Mouse (Mus musculus) myocyte (in vitro differentiated cells): ENCODE measurements around the gene Golga2. TPM values are rescaled to one million over a fixed set of nuclear protein-coding genes. Genes with fewer than 3 reads are reported as not detected.

ENCODE experiments used
- H3K27me3 ChIP-seq: one replicate; pipeline ENCODE4 v1.6.1; 2011; ENCODE audit not compliant: control insufficient read depth, insufficient read depth, insufficient read length
- H3K36me3 ChIP-seq: one replicate; pipeline ENCODE4 v1.6.1; 2011; ENCODE audit not compliant: control insufficient read depth, insufficient read depth
- H3K4me2 ChIP-seq: one replicate; pipeline ENCODE4 v1.6.1; 2011; ENCODE audit warnings: low read depth, control low read depth
- H3K4me3 ChIP-seq: one replicate; pipeline ENCODE4 v1.5.1; 2011; ENCODE audit warnings: mild to moderate bottlenecking, control low read depth, moderate library complexity
- H3K79me2 ChIP-seq: one replicate; pipeline ENCODE4 v1.6.1; 2011; ENCODE audit not compliant: control insufficient read depth, insufficient read depth
- H3ac ChIP-seq: one replicate; pipeline ENCODE4 v1.6.1; 2011; ENCODE audit not compliant: control insufficient read depth, insufficient read length
- CEBPB ChIP-seq: IDR thresholded peaks from 2 replicates; pipeline ENCODE4 v1.6.1; 2011; ENCODE audit warnings: mild to moderate bottlenecking, moderate library complexity; ENCODE audit not compliant: poor library complexity, insufficient read depth, severe bottlenecking
- E2F4 ChIP-seq: IDR thresholded peaks from one replicate; pipeline ENCODE4 v1.6.1; 2011; ENCODE audit warnings: mild to moderate bottlenecking, control low read depth, moderate library complexity; ENCODE audit not compliant: insufficient read depth
- MAX ChIP-seq: IDR thresholded peaks from one replicate; pipeline ENCODE4 v1.6.1; 2011; ENCODE audit warnings: low read depth, mild to moderate bottlenecking, control low read depth
- MYOD1 ChIP-seq, 3 experiments: IDR thresholded peaks; one replicate each; pipeline ENCODE4 v1.6.1; 2011; ENCODE audit warnings: control low read depth in 2 of 3, low read depth in 2 of 3, mild to moderate bottlenecking in 2 of 3, moderate library complexity in 1 of 3; ENCODE audit not compliant: insufficient read length in 2 of 3, control insufficient read depth in 1 of 3
- MYOG ChIP-seq, 3 experiments: IDR thresholded peaks; one replicate each; pipeline ENCODE4 v1.6.1; 2011; ENCODE audit warnings: control low read depth in 2 of 3, low read depth in 2 of 3, mild to moderate bottlenecking in 2 of 3; ENCODE audit not compliant: insufficient read length in 2 of 3, control insufficient read depth in 1 of 3, insufficient read depth in 1 of 3
- POLR2A ChIP-seq: IDR thresholded peaks from one replicate; pipeline ENCODE4 v1.6.1; 2011; ENCODE audit warnings: low read depth, mild to moderate bottlenecking, control low read depth, moderate library complexity; ENCODE audit not compliant: insufficient read length
- POLR2AphosphoS2 ChIP-seq: IDR thresholded peaks from one replicate; pipeline ENCODE4 v1.6.1; 2011; ENCODE audit warnings: low read depth, control low read depth; ENCODE audit not compliant: insufficient read length
- REST ChIP-seq: IDR thresholded peaks from one replicate; pipeline ENCODE4 v1.6.1; 2011; ENCODE audit warnings: mild to moderate bottlenecking, control low read depth, moderate library complexity; ENCODE audit not compliant: insufficient read depth, insufficient read length
- SRF ChIP-seq: IDR thresholded peaks from one replicate; pipeline ENCODE4 v1.6.1; 2011; ENCODE audit warnings: low read depth; ENCODE audit not compliant: control insufficient read depth, insufficient read length
- TCF12 ChIP-seq: IDR thresholded peaks from one replicate; pipeline ENCODE4 v1.6.1; 2011; ENCODE audit warnings: mild to moderate bottlenecking, control low read depth; ENCODE audit not compliant: poor library complexity, insufficient read depth, severe bottlenecking
- TCF3 ChIP-seq: IDR thresholded peaks from one replicate; pipeline ENCODE4 v1.6.1; 2011; ENCODE audit warnings: low read depth, control low read depth; ENCODE audit not compliant: insufficient read length
- USF1 ChIP-seq: IDR thresholded peaks from one replicate; pipeline ENCODE4 v1.6.1; 2011; ENCODE audit warnings: low read depth, mild to moderate bottlenecking, control low read depth, moderate library complexity
- polyA plus RNA-seq: library from polyadenylated mRNA; unstranded; fragments of >200 nt; fragmentation: generic; extraction: Trizol; gene quantifications from one replicate; pipeline ENCODE4 v1.2.1, GENCODE M21; 2012; ENCODE audit warnings: missing spikeins

Gene Golga2
- polyA plus RNA-seq, 1 experiment: 60.7 TPM

DNA sequence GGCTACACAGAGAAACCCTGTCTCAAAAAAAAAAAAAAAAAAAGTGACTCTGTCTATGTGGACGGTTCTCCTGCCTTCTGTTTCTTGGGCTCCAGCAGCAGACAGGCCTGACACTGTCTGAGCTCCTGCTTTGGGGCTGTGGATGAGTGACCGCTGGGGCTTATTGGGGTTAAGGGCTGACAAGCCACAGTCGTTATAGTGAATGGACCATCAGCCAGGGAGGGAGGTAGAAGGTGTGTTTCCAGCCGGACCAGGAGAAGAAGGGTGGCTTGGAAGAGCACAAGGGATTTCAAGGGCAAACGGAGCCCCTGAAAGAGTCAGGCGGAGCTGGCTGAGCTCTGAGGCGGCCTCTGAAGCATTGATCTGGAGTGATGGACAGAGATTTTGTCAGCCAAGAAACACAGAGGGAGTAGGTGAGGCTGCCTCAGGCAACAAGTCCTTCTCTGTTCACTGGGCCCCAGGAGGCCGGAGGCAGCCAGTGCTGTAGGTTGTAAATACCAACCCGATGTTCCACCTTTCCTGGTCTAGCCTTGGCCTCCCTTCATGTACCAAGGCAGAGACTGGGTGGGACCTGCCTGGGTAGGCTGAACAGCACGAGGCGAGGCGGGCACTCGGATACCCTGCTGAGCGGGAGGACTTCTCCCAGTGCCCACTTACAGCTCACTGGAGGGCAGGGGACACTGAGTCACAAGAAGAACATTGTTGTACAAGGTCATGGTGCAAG is 57.6 kb downstream of the Golga2 start:
- Histone ChIP-seq H3K36me3 (no peaks in the 10 kb centered on the region), H3K4me2 (no peak overlapping the region), H3K79me2 (no peaks in the 10 kb centered on the region), H3K27me3 (no peaks in the 10 kb centered on the region), H3ac (no peak overlapping the region), H3K4me3 (no peak overlapping the region)
- TF ChIP-seq TCF3 (no peak), SRF (no peak), E2F4 (no peak), MAX (no peak), REST (no peak), POLR2AphosphoS2 (no peak), MYOD1 (IDR thresholded peaks at IDR 0.05; ENCODE audit: control insufficient read depth in 1 of 3, insufficient read length in 2 of 3, low read depth in 2 of 3) (no peak), CEBPB (no peak), USF1 (no peak), POLR2A (no peak), TCF12 (no peak), MYOG (IDR thresholded peaks at IDR 0.05; ENCODE audit: control insufficient read depth in 1 of 3, insufficient read depth in 1 of 3, insufficient read length in 2 of 3, low read depth in 2 of 3) (no peak)

- Histone ChIP-seq H3K79me2 (no peaks in the 10 kb centered on the region), H3K36me3 (no peaks in the 10 kb centered on the region), H3ac (no peak overlapping the region), H3K4me3 (no peak overlapping the region), H3K4me2 (no peak overlapping the region), H3K27me3 (no peaks in the 10 kb centered on the region)
- TF ChIP-seq CEBPB (no peak), POLR2AphosphoS2 (no peak), TCF12 (no peak), E2F4 (no peak), REST (no peak), MAX (no peak), TCF3 (no peak), POLR2A (no peak), USF1 (no peak), SRF (no peak), MYOG (IDR thresholded peaks at IDR 0.05; ENCODE audit: control insufficient read depth in 1 of 3, insufficient read depth in 1 of 3, insufficient read length in 2 of 3, low read depth in 2 of 3) (no peak), MYOD1 (IDR thresholded peaks at IDR 0.05; ENCODE audit: control insufficient read depth in 1 of 3, insufficient read length in 2 of 3, low read depth in 2 of 3) (no peak)
Observed at GRCm38 (mm10) chr2:32347019-32347418, 59.8 kb downstream of the Golga2 start.

DNA sequence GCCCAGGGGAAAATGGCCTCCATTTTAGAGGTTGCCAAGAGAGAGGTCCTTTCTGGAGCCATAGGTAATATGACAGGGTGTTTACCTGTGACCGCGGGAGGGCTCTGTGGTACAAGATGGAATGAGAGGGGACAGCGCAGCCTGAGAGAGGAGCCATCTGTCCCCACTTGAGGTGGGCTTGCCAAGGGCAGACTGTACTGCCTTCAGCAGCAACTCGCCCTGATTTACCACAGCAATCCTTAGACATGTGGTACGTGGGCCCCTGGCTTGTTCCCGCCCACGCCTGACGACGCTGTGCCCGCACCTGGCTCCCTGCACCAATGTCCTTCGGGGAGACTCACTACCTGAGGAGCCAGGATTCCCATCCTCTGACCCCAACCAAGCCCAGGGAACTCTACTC is 61.1 kb downstream of the Golga2 start:
- H3K36me3 ChIP-seq: no peaks in the 10 kb centered on the region
- TF ChIP-seq TCF3 (no peak), POLR2A (no peak), MYOG (IDR thresholded peaks at IDR 0.05; ENCODE audit: control insufficient read depth in 1 of 3, insufficient read depth in 1 of 3, insufficient read length in 2 of 3, low read depth in 2 of 3) (no peak), CEBPB (no peak), MYOD1 (IDR thresholded peaks at IDR 0.05; ENCODE audit: control insufficient read depth in 1 of 3, insufficient read length in 2 of 3, low read depth in 2 of 3) (no peak), POLR2AphosphoS2 (no peak), E2F4 (no peak)
- no peak overlapping the region for H3ac ChIP-seq
- no peak overlapping the region for H3K4me3 ChIP-seq
- H3K79me2 ChIP-seq: no peaks in the 10 kb centered on the region
- H3K4me2 ChIP-seq: no peak overlapping the region
- H3K27me3 ChIP-seq: no peaks in the 10 kb centered on the region

DNA sequence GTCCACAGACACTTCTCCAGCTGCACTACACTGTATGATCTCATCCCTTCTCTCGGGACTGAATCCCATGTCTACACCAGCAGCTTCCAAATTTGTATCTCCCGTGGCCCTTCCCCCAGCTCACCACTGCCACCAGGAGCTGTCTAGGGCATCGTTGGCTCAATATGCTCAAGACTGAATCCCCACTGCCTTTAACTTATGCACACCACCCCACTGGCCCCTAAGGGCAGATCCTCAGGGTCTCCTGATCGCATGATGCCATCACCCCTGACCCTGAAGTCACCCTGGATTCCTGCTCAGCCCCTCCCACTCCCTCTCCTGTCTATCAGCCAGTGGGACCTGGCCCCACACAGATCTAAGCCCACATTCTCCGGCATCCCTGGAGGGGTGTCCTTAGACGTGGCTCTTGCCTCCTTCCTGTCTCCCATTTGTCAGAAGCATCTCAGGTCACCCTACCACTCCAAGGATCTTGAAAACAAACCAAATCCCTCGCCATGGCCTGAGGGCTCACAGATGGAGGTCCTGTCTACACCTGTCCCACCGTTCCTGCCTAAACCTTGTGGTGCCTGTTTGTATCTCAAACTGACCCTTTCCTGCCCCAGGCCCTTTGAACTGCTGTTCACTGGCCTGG is 62.6 kb downstream of the Golga2 start:
- TF ChIP-seq CEBPB: no peak
- no peak for TF ChIP-seq MAX
- TF ChIP-seq POLR2A: no peak
- TF ChIP-seq TCF3: no peak
- TF ChIP-seq E2F4: no peak
- no peak for TF ChIP-seq MYOG (IDR thresholded peaks at IDR 0.05; ENCODE audit: control insufficient read depth in 1 of 3, insufficient read depth in 1 of 3, insufficient read length in 2 of 3, low read depth in 2 of 3)
- no peak for TF ChIP-seq TCF12
- TF ChIP-seq USF1: no peak
- H3K36me3 ChIP-seq: no peaks in the 10 kb centered on the region
- H3K4me2 ChIP-seq: no peak overlapping the region

More for the DNA sequence above, 62.6 kb downstream of the Golga2 start:
- H3K4me3 ChIP-seq: no peak overlapping the region
- no peaks in the 10 kb centered on the region for H3K27me3 ChIP-seq
- H3ac ChIP-seq: no peak overlapping the region
- H3K79me2 ChIP-seq: no peaks in the 10 kb centered on the region
